Mouse (Mus musculus): ENCODE data around the gene Gm20388.

- TF ChIP-seq CTCF (IDR thresholded peaks at IDR 0.05; ENCODE audit: borderline replicate concordance, extremely low read depth, insufficient read depth, insufficient read length) (peak; percentile 79; the same call in 1 of the 2 replicates), POLR2A (IDR thresholded peaks at IDR 0.05; ENCODE audit: borderline replicate concordance, extremely low read depth, insufficient read depth, insufficient read length, poor library complexity, severe bottlenecking) (no peak)
These were observed 2067.4 kb downstream of the Gm20388 start for GRCm38 (mm10) chr8:121977819-121978590.

All from brain, embryonic 14.5 days (tissue).